In genomic region chr2:156310945-156311344, GRCm38 (mm10) we compare ENCODE assay signal across 8 mouse cellular contexts. TPM values are rescaled to one million over a fixed set of nuclear protein-coding genes. Genes with fewer than 3 reads are reported as not detected.
A peak's percentile ranks its signal among the peaks of the same experiment; 100 is the strongest.
DNase-seq lines count a peak whose midpoint lies in the region; ATAC-seq and TF ChIP-seq lines count a peak whose summit lies in the region.
"Had no signal": no experiment of that assay in that cellular context is flagged by ENCODE, and none has a peak within 500 bp of the region (broad histone marks: within the 10 kb centered on the region; RNA-seq: fewer than 3 reads in every experiment).

No protein-coding gene starts in this region.

- ATAC-seq in forebrain, embryonic 12.5 days (ENCODE audit: low FRiP score), result no peak
- no peak for ATAC-seq in limb, embryonic 14.5 days (ENCODE audit: low FRiP score, low read depth)
- no peak for ATAC-seq in neural tube, embryonic 15.5 days (ENCODE audit: low FRiP score)
- ATAC-seq: Patski had no signal

- H3K9ac ChIP-seq in forebrain, embryonic 12.5 days, result no peak overlapping the region
- H3K9ac ChIP-seq in limb, embryonic 14.5 days (ENCODE audit: low read depth, low read length, severe bottlenecking), result no peak overlapping the region
- H3K9ac ChIP-seq in neural tube, embryonic 15.5 days (replicated peaks), result peak overlapping the region; percentile 94; the same call in 1 of the 2 replicates

- H3K36me3 ChIP-seq in forebrain, embryonic 12.5 days (replicated peaks), result peaks cover 22% of the 10 kb centered on the region
- peaks cover 24% of the 10 kb centered on the region for H3K36me3 ChIP-seq in limb, embryonic 14.5 days (ENCODE audit: control insufficient read depth, insufficient read depth, low read length)
- peaks cover 10% of the 10 kb centered on the region for H3K36me3 ChIP-seq in neural tube, embryonic 15.5 days

- H3K27ac ChIP-seq in left cerebral cortex, adult 2 months, result no peak overlapping the region
- 0 out of 2 replicates have a peak overlapping the region, but pooled peaks have one; percentile 98 for H3K27ac ChIP-seq in forebrain, embryonic 12.5 days
- H3K27ac ChIP-seq in limb, embryonic 14.5 days (replicated peaks; ENCODE audit: low read depth, low read length), result no peak overlapping the region
- H3K27ac ChIP-seq in neural tube, embryonic 15.5 days (replicated peaks), result peak overlapping the region; percentile 96; the same call in 1 of the 2 replicates

- no peaks in the 10 kb centered on the region for H3K27me3 ChIP-seq in forebrain, embryonic 12.5 days
- no peaks in the 10 kb centered on the region for H3K27me3 ChIP-seq in limb, embryonic 14.5 days (ENCODE audit: control insufficient read depth, insufficient read depth, low read length)
- H3K27me3 ChIP-seq in neural tube, embryonic 15.5 days (replicated peaks), result no peaks in the 10 kb centered on the region
- H3K27me3 ChIP-seq: Patski had no signal

- no peak for TF ChIP-seq CTCF in left cerebral cortex, adult 2 months (IDR thresholded peaks at IDR 0.05)

- H3K4me2 ChIP-seq in forebrain, embryonic 12.5 days, result peak overlapping the region; percentile 89
- peak overlapping the region; percentile 80; the same call in 1 of the 2 replicates for H3K4me2 ChIP-seq in limb, embryonic 14.5 days (replicated peaks; ENCODE audit: low read depth, low read length, severe bottlenecking)
- peak overlapping the region; percentile 85 for H3K4me2 ChIP-seq in neural tube, embryonic 15.5 days

- H3K4me1 ChIP-seq in forebrain, embryonic 12.5 days, result peaks cover 14% of the 10 kb centered on the region
- H3K4me1 ChIP-seq in limb, embryonic 14.5 days (ENCODE audit: control insufficient read depth, insufficient read depth, low read length), result peaks cover 7% of the 10 kb centered on the region
- peaks cover 17% of the 10 kb centered on the region for H3K4me1 ChIP-seq in neural tube, embryonic 15.5 days

- TF ChIP-seq POLR2A in limb, embryonic 14.5 days (IDR thresholded peaks at IDR 0.05; ENCODE audit: borderline replicate concordance, extremely low read depth, insufficient read depth, insufficient read length), result no peak

- WGBS in forebrain, embryonic 12.5 days, result 93% methylated on average over 5 of the region's 5 CpGs
- WGBS in limb, embryonic 14.5 days, result 94% methylated on average over 5 of the region's 5 CpGs
- 92% methylated on average over 5 of the region's 5 CpGs for WGBS in neural tube, embryonic 15.5 days

- peak overlapping the region; percentile 99 for H3K4me3 ChIP-seq in left cerebral cortex, adult 2 months
- no peak overlapping the region for H3K4me3 ChIP-seq in forebrain, embryonic 12.5 days (replicated peaks)
- H3K4me3 ChIP-seq in limb, embryonic 14.5 days (replicated peaks; ENCODE audit: low read length), result peak overlapping the region; percentile 93; the same call in 1 of the 2 replicates
- peak overlapping the region; percentile 93; the same call in 1 of the 2 replicates for H3K4me3 ChIP-seq in neural tube, embryonic 15.5 days (replicated peaks)

- DNase-seq in left cerebral cortex, adult 2 months (ENCODE audit: extremely low spot score in 1 of 2, low spot score in 2 of 2), result no peak
- no peak for DNase-seq in left cerebral cortex, adult 8-10 months (ENCODE audit: low spot score in 2 of 2)
- no peak for DNase-seq in limb, embryonic 14.5 days (ENCODE audit: low spot score)
- DNase-seq in layer of hippocampus, adult 9-10 months (ENCODE audit: low spot score), result no peak
- no peak for DNase-seq in frontal cortex, postnatal 36 days (ENCODE audit: low spot score in 2 of 2)

- intact Hi-C loops in left cerebral cortex, adult 2 months (cut with DNase I), result loop anchor here (5.0 to 10.0 kb wide), 3 partner anchors 151 to 394 kb away; no protein-coding TSS in a partner anchor

- no peaks in the 10 kb centered on the region for H3K9me3 ChIP-seq in forebrain, embryonic 12.5 days
- H3K9me3 ChIP-seq in limb, embryonic 14.5 days (ENCODE audit: control insufficient read depth, low read length), result no peaks in the 10 kb centered on the region
- H3K9me3 ChIP-seq in neural tube, embryonic 15.5 days (replicated peaks), result no peaks in the 10 kb centered on the region

RNA-seq across cellular contexts. Expression of gene Cnbd2, which starts 1.2 kb away (rescaled TPM):
- 1 to 10 TPM; 6.9 to 7.3 TPM for total RNA-seq in left cerebral cortex, adult 2 months (2021)
- total RNA-seq in left cerebral cortex, adult 8-10 months (2022), result 1 to 10 TPM; 4.5 to 8.3 (median 7.3) TPM
- 5.0 and 5.2 TPM in 2 replicates for polyA plus RNA-seq in forebrain, embryonic 12.5 days (2016; fragmentation: Nextera tagmentation; extraction: Ambion mirVana)
- 2.0 and 2.2 TPM in 2 replicates for polyA plus RNA-seq in limb, embryonic 14.5 days (2012; rRNA removed)
- polyA plus RNA-seq in limb, embryonic 14.5 days (2014; fragmentation: Nextera tagmentation; extraction: Ambion mirVana), result 4.4 and 4.6 TPM in 2 replicates
- 8.1 and 9.2 TPM in 2 replicates for polyA plus RNA-seq in neural tube, embryonic 15.5 days (2015; fragmentation: Nextera tagmentation; extraction: Ambion mirVana)

RNA-seq across cellular contexts. Expression of gene Scand1, which starts 1.6 kb away (rescaled TPM):
- 10 to 100 TPM; 81.9 to 84.4 TPM for total RNA-seq in left cerebral cortex, adult 2 months (2021)
- 10 to 100 TPM; 65.6 to 78.5 (median 72.1) TPM for total RNA-seq in left cerebral cortex, adult 8-10 months (2022)
- 101 and 104 TPM in 2 replicates for polyA plus RNA-seq in forebrain, embryonic 12.5 days (2016; fragmentation: Nextera tagmentation; extraction: Ambion mirVana)
- polyA plus RNA-seq in limb, embryonic 14.5 days (2012; rRNA removed), result 97.7 and 144 TPM in 2 replicates
- 74.1 and 78.7 TPM in 2 replicates for polyA plus RNA-seq in limb, embryonic 14.5 days (2014; fragmentation: Nextera tagmentation; extraction: Ambion mirVana)
- 94.0 and 111 TPM in 2 replicates for polyA plus RNA-seq in neural tube, embryonic 15.5 days (2015; fragmentation: Nextera tagmentation; extraction: Ambion mirVana)

Comparison
In these comparisons a context has a peak if more than half of its experiments do, and no peak if none do; other contexts are left out.
1. H3K27ac ChIP-seq: peak in forebrain, embryonic 12.5 days (single experiment) and neural tube, embryonic 15.5 days (single experiment); none in left cerebral cortex, adult 2 months (single experiment) and limb, embryonic 14.5 days (single experiment).
2. Peak in every context shown above with its lines, with median percentiles within 50 percentile points of each other: H3K4me2 ChIP-seq.